Mouse (Mus musculus): ENCODE results near the gene Fbxw7.

The Fbxw7 gene

GRCm38 (mm10) chr3:84952585-84953187, 137.6 kb downstream of the Fbxw7 start:
- no peak for DNase-seq

GRCm38 (mm10) chr3:84955011-84955775, 140.1 kb downstream of the Fbxw7 start:
- no peak for DNase-seq

- DNase-seq, result no peak
Observed at GRCm38 (mm10) chr3:84955857-84956256, 140.8 kb downstream of the Fbxw7 start.

GRCm38 (mm10) chr3:84965156-84965555, 150.1 kb downstream of the Fbxw7 start:
- no peak for DNase-seq

- DNase-seq, result no peak
Observed at GRCm38 (mm10) chr3:84967364-84967763, 152.3 kb downstream of the Fbxw7 start.

GRCm38 (mm10) chr3:84971561-84971960, 156.5 kb downstream of the Fbxw7 start:
- DNase-seq, result no peak

GRCm38 (mm10) chr3:84972881-84973280, 157.8 kb downstream of the Fbxw7 start:
- DNase-seq, result no peak

GRCm38 (mm10) chr3:84974193-84974592, 159.1 kb downstream of the Fbxw7 start:
- no peak for DNase-seq

GRCm38 (mm10) chr3:84978676-84979075, 163.6 kb downstream of the Fbxw7 start:
- no peak for DNase-seq

GRCm38 (mm10) chr3:84980158-84980557, 165.1 kb downstream of the Fbxw7 start:
- no peak for DNase-seq

- DNase-seq, result no peak
Observed at GRCm38 (mm10) chr3:84982688-84983087, 167.6 kb downstream of the Fbxw7 start.

GRCm38 (mm10) chr3:84985121-84985625, 170.1 kb downstream of the Fbxw7 start:
- no peak for DNase-seq

GRCm38 (mm10) chr3:84988880-84989279, 173.8 kb downstream of the Fbxw7 start:
- DNase-seq, result no peak

- DNase-seq, result no peak
Observed at GRCm38 (mm10) chr3:85005257-85005656, 190.2 kb downstream of the Fbxw7 start.

- no peak for DNase-seq
Observed at GRCm38 (mm10) chr3:85012889-85013288, 197.8 kb downstream of the Fbxw7 start.

GRCm38 (mm10) chr3:85015667-85016066, 200.6 kb downstream of the Fbxw7 start:
- DNase-seq, result no peak

GRCm38 (mm10) chr3:85020137-85020536, 205.1 kb downstream of the Fbxw7 start:
- DNase-seq, result no peak

GRCm38 (mm10) chr3:85021816-85022215, 206.7 kb downstream of the Fbxw7 start:
- no peak for DNase-seq

GRCm38 (mm10) chr3:85022800-85023199, 207.7 kb downstream of the Fbxw7 start:
- DNase-seq, result peak in 1 of 2 experiments; percentile 17

GRCm38 (mm10) chr3:85024237-85024636, 209.2 kb downstream of the Fbxw7 start:
- DNase-seq, result no peak

GRCm38 (mm10) chr3:85024817-85025705, 210.0 kb downstream of the Fbxw7 start:
- no peak for DNase-seq

All from B cell, adult 2 months (primary cell).